Mouse (Mus musculus) stomach, embryonic 15.5 days (tissue): ENCODE results near the gene 1700003H04Rik. TPM values are rescaled to one million over a fixed set of nuclear protein-coding genes. Genes with fewer than 3 reads are reported as not detected.

Experiments used
- ATAC-seq: fragments of 200-750 bp; cut with Nextera tagmentation; 2 replicates; pipeline ENCODE4 v1.8.0; 2017; ENCODE audit warnings: low read depth, moderate number of reproducible peaks, moderate TSS enrichment; ENCODE audit not compliant: insufficient read depth, low FRiP score
- H3K27ac ChIP-seq: fragments of 300-500 bp; sonication (generic); 2 replicates; pipeline ENCODE4 v1.5.1; 2015; ENCODE audit warnings: mild to moderate bottlenecking, inconsistent platforms
- H3K27me3 ChIP-seq: fragments of 300-500 bp; sonication (generic); replicated peaks from 2 replicates; pipeline ENCODE4 v1.6.1; 2015; ENCODE audit warnings: inconsistent platforms
- H3K36me3 ChIP-seq: fragments of 300-500 bp; sonication (generic); 2 replicates; pipeline ENCODE4 v1.6.1; 2015; ENCODE audit warnings: inconsistent platforms
- H3K4me1 ChIP-seq: fragments of 300-500 bp; sonication (generic); 2 replicates; pipeline ENCODE4 v1.6.1; 2015; ENCODE audit warnings: inconsistent platforms
- H3K4me2 ChIP-seq: fragments of 300-500 bp; sonication (generic); 2 replicates; pipeline ENCODE4 v1.6.1; 2015; ENCODE audit warnings: mild to moderate bottlenecking, inconsistent platforms
- H3K4me3 ChIP-seq: fragments of 300-500 bp; sonication (generic); replicated peaks from 2 replicates; pipeline ENCODE4 v1.5.1; 2015; ENCODE audit warnings: inconsistent platforms
- H3K9ac ChIP-seq: fragments of 300-500 bp; sonication (generic); 2 replicates; pipeline ENCODE4 v1.6.1; 2015; ENCODE audit warnings: inconsistent platforms
- H3K9me3 ChIP-seq: fragments of 300-500 bp; sonication (generic); 2 replicates; pipeline ENCODE4 v1.6.1; 2016; ENCODE audit warnings: inconsistent platforms
- WGBS: fragments of 180-500 bp; shearing (Covaris S2); methylation state at CpG from one replicate; pipeline ENCODE4 v1.1.7; 2015; 5-methylcytosine and 5-hydroxymethylcytosine counted together
- polyA plus RNA-seq: library from polyadenylated mRNA; unstranded; fragments of >200 nt; fragmentation: Nextera tagmentation; extraction: Ambion mirVana; gene quantifications from 2 replicates; pipeline ENCODE4 v1.2.1, GENCODE M21; 2015

The 1700003H04Rik gene
- polyA plus RNA-seq, 1 experiment from 2014 or later, result not detected

DNA sequence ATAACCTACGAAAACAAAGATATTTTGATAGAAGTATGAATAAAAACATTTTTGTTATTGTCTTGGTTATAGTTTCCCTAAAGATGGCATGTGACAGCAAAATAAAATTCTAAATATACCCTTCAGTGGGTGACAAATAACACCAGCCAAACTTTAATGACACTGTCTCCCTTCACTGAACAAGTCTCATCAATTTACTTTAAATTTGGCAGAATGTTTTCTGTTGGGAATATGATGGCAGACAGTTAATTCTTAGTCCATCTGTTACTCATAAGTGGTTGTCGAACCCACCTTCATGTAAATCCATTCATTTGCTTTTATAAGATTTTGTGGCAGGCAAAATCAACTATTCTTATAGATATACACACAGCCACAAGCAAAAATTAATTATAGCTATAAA lies 42.6 kb downstream of the 1700003H04Rik start:
- H3K9me3 ChIP-seq, result no peaks in the 10 kb centered on the region
- ATAC-seq, result no peak
- no peak overlapping the region for H3K4me2 ChIP-seq
- WGBS, result 84% methylated on average over 2 of the region's 2 CpGs
- no peaks in the 10 kb centered on the region for H3K36me3 ChIP-seq
- no peaks in the 10 kb centered on the region for H3K27me3 ChIP-seq
- H3K4me1 ChIP-seq, result no peaks in the 10 kb centered on the region
- H3K4me3 ChIP-seq, result no peak overlapping the region
- H3K27ac ChIP-seq, result no peak overlapping the region
- H3K9ac ChIP-seq, result no peak overlapping the region

DNA sequence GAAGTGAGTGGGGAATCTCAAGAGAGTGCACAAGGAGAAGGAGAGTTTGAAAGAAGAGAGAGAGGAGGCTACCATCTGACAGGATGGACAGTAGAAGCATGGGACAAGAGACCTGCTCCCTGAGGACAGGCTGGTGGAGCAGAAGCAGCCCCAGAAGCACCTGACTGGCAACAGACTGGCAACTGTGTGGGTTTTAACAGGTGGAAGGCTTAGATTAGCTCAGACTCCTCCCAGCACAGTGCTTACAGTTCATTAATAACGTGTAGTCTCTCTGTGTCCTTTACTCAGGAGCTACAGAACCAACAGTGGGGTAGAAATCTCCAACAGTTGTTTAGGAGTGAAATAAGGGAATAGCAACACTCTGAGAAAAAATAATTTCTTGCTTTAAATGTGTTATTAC lies 44.3 kb downstream of the 1700003H04Rik start:
- no peak overlapping the region for H3K27ac ChIP-seq
- ATAC-seq, result no peak
- no peaks in the 10 kb centered on the region for H3K9me3 ChIP-seq
- H3K36me3 ChIP-seq, result no peaks in the 10 kb centered on the region
- H3K4me2 ChIP-seq, result no peak overlapping the region
- H3K4me3 ChIP-seq, result no peak overlapping the region
- H3K4me1 ChIP-seq, result no peaks in the 10 kb centered on the region
- H3K9ac ChIP-seq, result no peak overlapping the region
- WGBS, result 53% methylated on average over 1 of the region's 1 CpGs
- no peaks in the 10 kb centered on the region for H3K27me3 ChIP-seq

DNA sequence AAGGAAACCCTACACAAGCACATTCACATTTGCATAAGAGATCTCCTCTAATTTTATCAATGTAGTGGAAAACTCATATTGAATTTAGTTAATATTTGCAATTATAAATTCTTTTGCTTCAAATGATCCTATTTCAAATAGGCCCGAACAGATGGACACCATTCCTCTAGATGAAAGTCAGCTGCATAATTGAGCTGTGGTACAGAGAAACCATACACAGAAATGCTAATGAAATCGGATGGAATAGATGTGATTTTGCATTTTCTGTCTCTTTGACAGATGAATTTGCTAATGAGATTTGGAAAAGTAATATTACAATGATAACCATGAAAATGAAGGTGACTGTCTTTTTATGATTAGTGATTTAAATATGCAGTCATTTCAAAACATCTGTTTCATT lies 62.1 kb downstream of the 1700003H04Rik start:
- Histone ChIP-seq H3K36me3 (no peaks in the 10 kb centered on the region), H3K27ac (no peak overlapping the region), H3K4me1 (no peaks in the 10 kb centered on the region), H3K4me2 (no peak overlapping the region), H3K9me3 (no peaks in the 10 kb centered on the region), H3K27me3 (no peaks in the 10 kb centered on the region), H3K9ac (no peak overlapping the region), H3K4me3 (no peak overlapping the region)
- 65% methylated on average over 2 of the region's 2 CpGs for WGBS
- no peak for ATAC-seq

Other genes with a start within 250 kb of the 1700003H04Rik start
- gene 1700006A11Rik, start 155.1 kb downstream of the 1700003H04Rik start, polyA plus RNA-seq, result not detected in 2 replicates